In genomic region chr13:44833353-44833752, GRCm38 (mm10) we compare ENCODE assay signal across 10 mouse cellular contexts.
DNase-seq lines count a peak whose midpoint lies in the region; ATAC-seq and TF ChIP-seq lines count a peak whose summit lies in the region.
"Had no signal": no experiment of that assay in that cellular context is flagged by ENCODE, and none has a peak within 500 bp of the region (broad histone marks: within the 10 kb centered on the region; RNA-seq: fewer than 3 reads in every experiment).

No protein-coding gene starts in this region.

- H3K27ac ChIP-seq in kidney, adult 2 months (ENCODE audit: insufficient read depth, low read depth, low read length), result no peak overlapping the region
- no peak overlapping the region for H3K27ac ChIP-seq in embryonic fibroblast, embryonic 13.5 days (ENCODE audit: insufficient read depth, low read length)
- H3K27ac ChIP-seq: embryonic facial prominence, embryonic 13.5 days; limb, embryonic 15.5 days had no signal

- peak; percentile 35; the same call in 1 of the 2 replicates for TF ChIP-seq CTCF in kidney, adult 2 months (conservative IDR thresholded peaks at IDR 0.05; ENCODE audit: insufficient read depth, insufficient read length, low read depth, low read length)
- 0 out of 2 replicates have a peak, but pooled peaks have one; percentile 0 for TF ChIP-seq CTCF in embryonic fibroblast, embryonic 13.5 days (IDR thresholded peaks at IDR 0.05; ENCODE audit: borderline replicate concordance, insufficient read depth, low read length)

- TF ChIP-seq POLR2A in kidney, adult 2 months (IDR thresholded peaks at IDR 0.05; ENCODE audit: low read depth, low read length), result no peak
- no peak for TF ChIP-seq POLR2A in embryonic fibroblast, embryonic 13.5 days (IDR thresholded peaks at IDR 0.05; ENCODE audit: low read depth, low read length)

- peaks cover 3% of the 10 kb centered on the region; the same call in 1 of the 2 replicates for H3K4me1 ChIP-seq in kidney, adult 2 months (ENCODE audit: control insufficient read depth, insufficient read depth, low read length)
- H3K4me1 ChIP-seq in embryonic fibroblast, embryonic 13.5 days (ENCODE audit: control insufficient read depth, insufficient read depth, low read length), result no peaks in the 10 kb centered on the region

- DNase-seq in kidney, adult 2 months, result peak; percentile 68
- no peak for DNase-seq in kidney, adult 11 months
- peak; percentile 74 for DNase-seq in CD4-positive, CD25-positive, alpha-beta regulatory T cell, adult 2 months (ENCODE audit: low read depth, low spot score)
- DNase-seq in ZHBTc4 (ENCODE audit: low read depth, low spot score), result peak; percentile 52
- peak; percentile 16 to 38 for DNase-seq in kidney, postnatal 4 days
- DNase-seq in naive thymus-derived CD4-positive, alpha-beta T cell, adult 2 months (ENCODE audit: low read depth), result peak; percentile 74

- WGBS in kidney, adult 2 months, result 31% methylated on average over 3 of the region's 3 CpGs

- H3K27me3 ChIP-seq in kidney, adult 2 months (replicated peaks; ENCODE audit: control insufficient read depth, insufficient read depth, low read length), result no peaks in the 10 kb centered on the region
- H3K27me3 ChIP-seq: embryonic facial prominence, embryonic 13.5 days; limb, embryonic 15.5 days had no signal

- H3K4me3 ChIP-seq in kidney, adult 2 months (ENCODE audit: insufficient read depth, low read depth, low read length), result no peak overlapping the region
- H3K4me3 ChIP-seq in embryonic fibroblast, embryonic 13.5 days (ENCODE audit: insufficient read depth, low read length), result no peak overlapping the region
- H3K4me3 ChIP-seq: embryonic facial prominence, embryonic 13.5 days; limb, embryonic 15.5 days had no signal

- ATAC-seq in erythroid progenitor cell, adult 5-6 weeks (replicated peaks; ENCODE audit: low FRiP score, poor library complexity, severe bottlenecking), result no peak

- no peaks in the 10 kb centered on the region for H3K36me3 ChIP-seq in kidney, adult 2 months (ENCODE audit: control insufficient read depth, insufficient read depth, low read length)
- H3K36me3 ChIP-seq: embryonic facial prominence, embryonic 13.5 days; limb, embryonic 15.5 days had no signal
